Mouse (Mus musculus) spleen, embryonic (tissue): Measurements from ENCODE around the gene Ufc1.

Experiments used
- CTCF ChIA-PET: fragments of 350-600 bp; sonication (Branson Sonifier 250); formaldehyde crosslinking; loops from one replicate; lab custom pipeline; 2022; lab: Charles Lee

Gene Ufc1

DNA sequence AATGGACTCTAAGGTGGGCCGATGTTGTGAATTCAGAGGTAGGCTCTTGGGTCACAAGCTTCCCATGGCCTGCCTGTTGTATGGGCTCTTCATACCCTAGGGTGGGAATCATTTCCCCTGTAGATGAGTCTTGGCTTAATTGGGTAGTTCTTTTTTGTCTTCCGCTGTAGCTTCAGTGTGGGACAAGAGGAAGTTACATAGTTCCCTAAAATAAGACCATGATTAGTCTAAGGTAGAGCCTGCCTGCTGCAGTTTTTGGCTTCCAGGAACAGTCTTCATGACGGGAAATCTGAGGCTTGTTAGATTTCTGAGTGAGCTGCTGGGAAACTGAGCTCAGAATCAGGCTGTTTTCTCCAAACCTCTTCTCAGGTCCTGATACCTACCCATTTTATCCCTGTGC, 22.7 kb downstream of the Ufc1 start:
- CTCF ChIA-PET = interaction anchor here (0.6 to 1.2 kb wide), 3 partner anchors 11 to 27 kb away, joined by 3 to 24 read pairs (median 9); no protein-coding TSS in a partner anchor

DNA sequence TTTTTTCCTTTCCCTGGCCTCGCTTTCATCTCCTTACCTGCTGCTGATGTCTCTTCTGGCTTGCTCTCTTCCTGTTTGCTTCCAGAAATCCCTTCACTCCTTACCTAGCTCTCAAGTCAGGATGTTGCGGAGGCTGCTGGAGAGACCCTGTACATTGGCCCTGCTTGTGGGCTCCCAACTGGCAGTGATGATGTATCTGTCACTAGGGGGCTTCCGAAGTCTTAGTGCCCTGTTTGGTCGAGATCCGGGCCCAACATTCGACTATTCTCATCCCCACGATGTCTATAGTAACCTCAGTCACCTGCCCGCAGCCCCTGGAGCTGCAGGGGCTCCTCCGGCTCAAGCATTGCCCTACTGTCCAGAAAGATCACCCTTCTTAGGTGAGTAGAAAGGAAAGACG, 23.2 kb downstream of the Ufc1 start:
- CTCF ChIA-PET = interaction anchor here (0.7 to 1.2 kb wide), 2 partner anchors 14 to 27 kb away, joined by 9 to 24 read pairs; no protein-coding TSS in a partner anchor

DNA sequence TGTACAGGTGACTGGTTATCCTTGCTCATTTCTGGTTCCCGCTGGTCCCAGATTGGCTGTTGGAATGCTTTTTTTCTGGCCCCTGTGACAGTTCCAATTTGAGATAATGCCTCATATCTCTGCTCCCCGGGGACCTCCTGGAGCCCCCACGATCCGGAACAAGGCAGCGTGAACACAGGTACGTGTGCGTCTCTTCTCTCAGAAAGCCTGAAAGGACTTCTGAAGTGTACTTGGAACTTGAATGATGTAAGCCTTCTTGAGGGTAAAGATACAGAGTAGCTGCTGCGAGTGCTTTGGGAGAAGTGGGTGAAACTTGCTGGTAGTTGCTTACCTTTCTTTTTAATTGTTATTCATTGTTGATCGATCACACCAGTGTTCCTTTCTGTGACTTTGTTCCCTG, 23.6 kb downstream of the Ufc1 start:
- CTCF ChIA-PET = interaction anchor here (0.6 to 1.2 kb wide), 3 partner anchors 14 to 50 kb away, joined by 3 to 24 read pairs (median 9); no protein-coding TSS in a partner anchor

GRCm38 (mm10) chr1:171270573-171270900, 24.3 kb downstream of the Ufc1 start:
- CTCF ChIA-PET = interaction anchor here (0.6 kb wide), 1 partner anchor 49 kb away, joined by 3 read pairs; no protein-coding TSS in a partner anchor

- CTCF ChIA-PET = no interaction called here
These were observed 24.8 kb downstream of the Ufc1 start, which contains the start of gene B4galt3 for GRCm38 (mm10) chr1:171269848-171270572. TSS of gene B4galt3 (plus strand) at chr1:171270328.

GRCm38 (mm10) chr1:171268341-171268740, 26.5 kb downstream of the Ufc1 start:
- CTCF ChIA-PET = no interaction called here

DNA sequence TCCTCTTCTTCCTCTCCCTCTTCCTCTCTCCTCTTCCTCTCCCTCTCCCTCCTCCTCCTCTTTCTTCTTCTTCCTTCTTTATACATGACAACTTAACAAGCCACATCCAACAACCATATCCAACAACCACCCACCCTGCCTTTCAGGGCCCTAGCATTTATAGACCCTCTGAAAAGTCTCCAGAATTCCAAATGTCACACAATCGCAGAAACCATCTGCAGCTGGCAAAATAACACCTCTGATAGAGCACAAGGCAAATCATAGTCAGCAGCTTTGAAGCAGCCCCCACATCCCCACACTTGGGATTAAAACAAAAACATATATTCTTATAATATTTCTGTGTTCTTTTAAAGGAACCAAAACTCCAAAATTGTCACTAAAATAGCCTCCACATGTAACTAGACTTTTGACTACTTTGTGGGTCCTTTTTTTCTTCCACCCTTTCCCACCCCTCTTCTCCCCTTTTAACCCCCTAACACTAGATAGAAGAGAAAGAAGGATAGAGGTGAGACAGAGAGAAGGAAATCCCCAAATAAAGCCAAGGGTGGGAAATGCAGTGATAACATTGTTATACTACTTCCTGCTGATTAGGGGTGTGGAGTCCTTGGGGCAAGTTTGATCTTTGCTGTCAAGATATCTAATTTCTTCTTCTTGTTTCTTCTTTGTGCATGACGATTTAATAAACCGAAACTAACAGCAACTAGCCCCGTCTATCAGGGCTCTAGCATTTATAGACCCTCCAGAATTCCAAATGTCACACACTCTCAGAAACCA, 28.7 kb downstream of the Ufc1 start:
- CTCF ChIA-PET = interaction anchor here (0.7 kb wide), 1 partner anchor 124 kb away, joined by 11 read pairs; no protein-coding TSS in a partner anchor

- CTCF ChIA-PET = no interaction called here
These were observed 31.0 kb downstream of the Ufc1 start for GRCm38 (mm10) chr1:171263666-171264461.

DNA sequence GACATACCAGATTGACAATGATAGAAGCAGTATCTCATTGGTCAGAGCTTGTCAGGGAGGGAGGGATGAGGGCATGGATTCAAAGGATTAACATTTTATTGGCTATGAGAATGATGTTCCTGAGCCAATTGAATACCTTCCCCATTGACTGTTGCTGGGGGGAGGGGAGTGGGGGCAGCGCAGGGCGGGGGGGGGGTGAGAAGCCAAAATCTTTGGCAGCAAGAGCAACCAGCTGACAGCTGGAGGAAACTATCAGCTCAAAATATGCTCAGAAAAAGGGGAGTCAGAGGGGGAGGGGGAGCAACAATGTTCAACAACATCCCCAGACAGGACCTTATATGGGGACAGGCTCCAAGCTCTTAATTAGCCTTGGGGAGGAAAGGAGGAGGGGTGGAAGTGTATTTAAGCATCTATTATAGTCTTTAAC, 31.6 kb downstream of the Ufc1 start:
- CTCF ChIA-PET = no interaction called here

DNA sequence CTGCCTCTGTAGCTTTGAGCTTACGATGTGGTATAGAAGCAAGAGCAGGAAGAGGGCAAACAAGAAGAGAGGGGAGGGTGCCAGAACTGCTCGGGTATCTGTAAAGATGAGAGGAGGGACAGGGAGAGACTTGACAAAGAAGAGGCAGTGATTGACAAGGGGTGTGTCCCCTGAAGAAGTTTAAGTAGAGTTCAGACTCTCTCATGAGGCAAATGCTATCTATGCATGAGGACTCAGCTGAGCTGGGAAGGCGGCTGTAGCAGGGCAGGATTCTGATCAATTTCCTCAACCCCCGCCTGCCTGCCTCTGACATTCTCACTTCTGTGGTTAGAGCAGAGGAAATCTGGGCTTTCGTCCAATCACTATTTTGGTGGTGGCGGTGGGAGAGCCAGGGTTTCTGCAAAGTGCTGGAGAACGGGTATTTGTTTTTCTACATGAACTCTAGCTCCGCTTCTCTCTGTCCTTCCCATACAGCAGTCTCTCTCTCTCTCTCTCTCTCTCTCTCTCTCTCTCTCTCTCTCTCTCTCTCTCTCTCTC, 32.2 kb downstream of the Ufc1 start:
- CTCF ChIA-PET = no interaction called here

GRCm38 (mm10) chr1:171260316-171260715, 34.5 kb downstream of the Ufc1 start:
- CTCF ChIA-PET = interaction anchor here (0.7 to 1.2 kb wide), 2 partner anchors 9 to 12 kb away, joined by 3 to 7 read pairs; no protein-coding TSS in a partner anchor

GRCm38 (mm10) chr1:171258921-171259320, 35.9 kb downstream of the Ufc1 start:
- CTCF ChIA-PET = interaction anchor here (0.6 to 0.7 kb wide), 2 partner anchors 49 to 363 kb away, joined by 3 read pairs; no protein-coding TSS in a partner anchor

DNA sequence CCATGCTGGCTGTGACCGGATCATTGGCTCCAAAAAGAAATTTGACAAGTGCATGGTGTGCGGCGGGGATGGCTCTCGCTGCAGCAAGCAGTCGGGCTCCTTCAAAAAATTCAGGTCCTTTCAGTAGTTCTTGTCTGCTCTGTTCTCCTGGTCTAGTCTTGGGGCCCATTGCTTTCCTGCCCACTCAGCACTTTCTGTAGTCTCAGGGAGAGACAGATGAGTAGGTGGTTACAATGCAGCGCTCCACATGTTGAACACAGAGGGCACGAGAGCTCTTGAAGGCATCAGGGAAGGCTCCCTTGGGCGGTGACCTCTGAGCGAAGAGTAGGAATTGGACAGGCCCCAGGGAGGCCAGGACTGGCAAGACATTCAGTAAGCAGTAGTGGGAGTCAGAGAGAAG, 37.0 kb downstream of the Ufc1 start:
- CTCF ChIA-PET = interaction anchor here (0.5 to 1.7 kb wide), 4 partner anchors 14 to 392 kb away, joined by 3 to 9 read pairs (median 4); no protein-coding TSS in a partner anchor

GRCm38 (mm10) chr1:171256937-171257548, 37.8 kb downstream of the Ufc1 start:
- CTCF ChIA-PET = interaction anchor here (0.6 to 1.7 kb wide), 2 partner anchors 15 to 253 kb away, joined by 6 to 9 read pairs; no protein-coding TSS in a partner anchor

DNA sequence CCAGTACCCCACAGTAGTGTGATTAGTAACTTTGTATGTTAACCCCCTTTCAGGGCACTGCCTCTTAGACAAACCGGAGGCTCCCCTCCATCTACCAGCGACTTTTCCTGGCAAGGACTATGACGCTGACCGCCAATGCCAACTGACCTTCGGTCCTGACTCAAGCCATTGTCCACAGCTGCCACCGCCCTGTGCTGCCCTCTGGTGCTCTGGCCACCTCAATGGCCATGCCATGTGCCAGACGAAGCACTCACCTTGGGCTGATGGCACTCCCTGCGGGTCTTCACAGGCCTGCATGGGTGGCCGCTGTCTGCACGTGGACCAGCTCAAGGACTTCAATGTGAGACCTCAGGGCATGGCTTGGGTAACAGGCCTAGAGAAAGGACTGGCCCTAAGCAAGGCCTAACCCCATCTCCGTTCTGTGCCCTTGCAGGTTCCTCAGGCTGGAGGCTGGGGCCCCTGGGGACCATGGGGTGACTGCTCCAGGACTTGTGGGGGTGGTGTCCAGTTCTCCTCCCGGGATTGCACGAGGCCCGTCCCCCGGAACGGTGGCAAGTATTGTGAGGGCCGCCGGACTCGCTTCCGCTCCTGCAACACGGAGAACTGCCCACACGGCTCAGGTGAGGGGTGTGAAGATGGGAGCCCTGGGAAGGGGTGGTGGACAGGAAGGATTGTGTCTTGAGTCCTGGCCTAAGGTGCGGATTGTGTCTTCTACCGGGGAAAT, 38.6 kb downstream of the Ufc1 start:
- CTCF ChIA-PET = no interaction called here

GRCm38 (mm10) chr1:171252415-171252814, 42.4 kb downstream of the Ufc1 start:
- CTCF ChIA-PET = no interaction called here

- CTCF ChIA-PET = interaction anchor here (0.6 to 0.7 kb wide), 2 partner anchors 9 to 14 kb away, joined by 3 to 7 read pairs; no protein-coding TSS in a partner anchor
These were observed 43.1 kb downstream of the Ufc1 start for GRCm38 (mm10) chr1:171251594-171252324.

- CTCF ChIA-PET = interaction anchor here (0.6 to 0.7 kb wide), 2 partner anchors 10 to 14 kb away, joined by 3 to 7 read pairs; no protein-coding TSS in a partner anchor
These were observed 43.9 kb downstream of the Ufc1 start, which contains the start of gene Ndufs2 for GRCm38 (mm10) chr1:171250680-171251593. TSS of gene Ndufs2 (minus strand) at chr1:171251388.
